Mouse (Mus musculus) stomach, embryonic 14.5 days (tissue): Measurements from ENCODE around the gene Camk2g. TPM values are rescaled to one million over a fixed set of nuclear protein-coding genes. Genes with fewer than 3 reads are reported as not detected.

Experiments
- ATAC-seq: fragments of 200-750 bp; cut with Nextera tagmentation; 2 replicates; pipeline ENCODE4 v1.8.0; 2017; ENCODE audit warnings: low read depth, moderate TSS enrichment; ENCODE audit not compliant: insufficient number of reproducible peaks, insufficient read depth, low FRiP score
- H3K27ac ChIP-seq: fragments of 300-500 bp; sonication (generic); 2 replicates; pipeline ENCODE4 v1.5.1; 2014; ENCODE audit warnings: mild to moderate bottlenecking, low read length, moderate library complexity, mixed read lengths
- H3K27me3 ChIP-seq: fragments of 300-500 bp; sonication (generic); 2 replicates; pipeline ENCODE4 v1.6.1; 2014; ENCODE audit warnings: low read length, control low read depth, mixed read lengths; ENCODE audit not compliant: control insufficient read depth, insufficient read depth
- H3K36me3 ChIP-seq: fragments of 300-500 bp; sonication (generic); 2 replicates; pipeline ENCODE4 v1.6.1; 2014; ENCODE audit warnings: mild to moderate bottlenecking, control low read depth, low read length, moderate library complexity, mixed read lengths; ENCODE audit not compliant: control insufficient read depth, insufficient read depth
- H3K4me1 ChIP-seq: fragments of 300-500 bp; sonication (generic); 2 replicates; pipeline ENCODE4 v1.6.1; 2014; ENCODE audit warnings: low read length, control low read depth, mixed read lengths; ENCODE audit not compliant: control insufficient read depth, insufficient read depth
- H3K4me2 ChIP-seq: fragments of 300-500 bp; sonication (generic); replicated peaks from 2 replicates; pipeline ENCODE4 v1.6.1; 2014; ENCODE audit warnings: low read depth, low read length, control low read depth
- H3K4me3 ChIP-seq: fragments of 300-500 bp; sonication (generic); 2 replicates; pipeline ENCODE4 v1.5.1; 2014; ENCODE audit warnings: low read depth, low read length, control low read depth
- H3K9ac ChIP-seq: fragments of 300-500 bp; sonication (generic); replicated peaks from 2 replicates; pipeline ENCODE4 v1.6.1; 2014; ENCODE audit warnings: low read depth, mild to moderate bottlenecking, control low read depth, low read length, moderate library complexity, mixed read lengths
- H3K9me3 ChIP-seq: fragments of 300-500 bp; sonication (generic); 2 replicates; pipeline ENCODE4 v1.6.1; 2016; ENCODE audit warnings: low read depth, low read length, control low read depth; ENCODE audit not compliant: control insufficient read depth
- WGBS: fragments of 180-500 bp; shearing (Covaris S2); extraction: QIAGEN DNeasy Blood & Tissue Kit; methylation state at CpG from one replicate; pipeline ENCODE4 v1.1.7; 2014; 5-methylcytosine and 5-hydroxymethylcytosine counted together
- polyA plus RNA-seq: library from polyadenylated mRNA; unstranded; fragments of >200 nt; fragmentation: Nextera tagmentation; extraction: Ambion mirVana; gene quantifications from 2 replicates; pipeline ENCODE4 v1.2.1, GENCODE M21; 2014

Gene Camk2g
- polyA plus RNA-seq, 1 experiment from 2014 or later = 53.6 TPM

GRCm38 (mm10) chr14:20724043-20724442, 69.8 kb downstream of the Camk2g start:
- Histone ChIP-seq H3K4me2 (no peak overlapping the region), H3K4me3 (no peak overlapping the region), H3K27me3 (no peaks in the 10 kb centered on the region), H3K9me3 (no peaks in the 10 kb centered on the region), H3K9ac (no peak overlapping the region), H3K36me3 (peaks cover 87% of the 10 kb centered on the region), H3K27ac (no peak overlapping the region), H3K4me1 (no peaks in the 10 kb centered on the region)
- 19% methylated on average over 5 of the region's 5 CpGs for WGBS
- ATAC-seq = no peak

DNA sequence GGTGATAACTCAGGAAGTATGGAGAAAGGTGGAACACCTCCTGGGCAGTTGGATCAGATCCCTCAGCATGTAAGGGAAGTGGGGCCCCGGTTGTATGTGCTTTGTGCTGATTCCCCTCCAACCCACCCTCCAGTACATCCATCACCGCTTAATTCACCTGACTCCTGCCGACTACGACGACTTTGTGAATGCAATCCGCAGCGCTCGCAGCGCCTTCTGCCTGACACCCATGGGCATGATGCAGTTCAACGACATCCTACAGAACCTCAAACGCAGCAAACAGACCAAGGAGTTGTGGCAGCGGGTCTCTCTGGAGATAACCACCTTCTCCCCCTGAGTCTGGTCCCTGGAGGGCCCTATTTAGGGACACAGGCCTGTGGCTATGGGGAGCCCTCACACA, 70.9 kb downstream of the Camk2g start:
- Histone ChIP-seq H3K9me3 (no peaks in the 10 kb centered on the region), H3K4me1 (no peaks in the 10 kb centered on the region), H3K4me3 (no peak overlapping the region), H3K4me2 (no peak overlapping the region), H3K27ac (no peak overlapping the region), H3K36me3 (peaks cover 86% of the 10 kb centered on the region), H3K9ac (no peak overlapping the region), H3K27me3 (no peaks in the 10 kb centered on the region)
- WGBS = 86% methylated on average over 12 of the region's 12 CpGs
- ATAC-seq = no peak

- 0 out of 2 replicates have a peak, but pooled peaks have one; percentile 20 for ATAC-seq
- H3K36me3 ChIP-seq = peaks cover 89% of the 10 kb centered on the region
- H3K27ac ChIP-seq = no peak overlapping the region
- no peaks in the 10 kb centered on the region for H3K4me1 ChIP-seq
- no peaks in the 10 kb centered on the region for H3K9me3 ChIP-seq
- no peak overlapping the region for H3K4me3 ChIP-seq
- H3K4me2 ChIP-seq = no peak overlapping the region
- no peaks in the 10 kb centered on the region for H3K27me3 ChIP-seq
- WGBS = 86% methylated on average over 4 of the region's 4 CpGs
- no peak overlapping the region for H3K9ac ChIP-seq
Observed at GRCm38 (mm10) chr14:20721371-20721770, 72.5 kb downstream of the Camk2g start.

- no peaks in the 10 kb centered on the region for H3K9me3 ChIP-seq
- H3K9ac ChIP-seq = no peak overlapping the region
- 93% methylated on average over 12 of the region's 12 CpGs for WGBS
- no peaks in the 10 kb centered on the region for H3K4me1 ChIP-seq
- H3K4me2 ChIP-seq = no peak overlapping the region
- ATAC-seq = no peak
- no peak overlapping the region for H3K4me3 ChIP-seq
- no peak overlapping the region for H3K27ac ChIP-seq
- H3K36me3 ChIP-seq = peaks cover 90% of the 10 kb centered on the region
- no peaks in the 10 kb centered on the region for H3K27me3 ChIP-seq
Observed at GRCm38 (mm10) chr14:20719767-20720166, 74.1 kb downstream of the Camk2g start.

- H3K36me3 ChIP-seq = peaks cover 92% of the 10 kb centered on the region
- no peak for ATAC-seq
- 88% methylated on average over 10 of the region's 10 CpGs for WGBS
- no peak overlapping the region for H3K9ac ChIP-seq
- H3K4me1 ChIP-seq = no peaks in the 10 kb centered on the region
- no peak overlapping the region for H3K4me3 ChIP-seq
- H3K27me3 ChIP-seq = no peaks in the 10 kb centered on the region
- H3K4me2 ChIP-seq = no peak overlapping the region
- no peaks in the 10 kb centered on the region for H3K9me3 ChIP-seq
- H3K27ac ChIP-seq = no peak overlapping the region
Observed at GRCm38 (mm10) chr14:20718443-20718842, 75.4 kb downstream of the Camk2g start.

DNA sequence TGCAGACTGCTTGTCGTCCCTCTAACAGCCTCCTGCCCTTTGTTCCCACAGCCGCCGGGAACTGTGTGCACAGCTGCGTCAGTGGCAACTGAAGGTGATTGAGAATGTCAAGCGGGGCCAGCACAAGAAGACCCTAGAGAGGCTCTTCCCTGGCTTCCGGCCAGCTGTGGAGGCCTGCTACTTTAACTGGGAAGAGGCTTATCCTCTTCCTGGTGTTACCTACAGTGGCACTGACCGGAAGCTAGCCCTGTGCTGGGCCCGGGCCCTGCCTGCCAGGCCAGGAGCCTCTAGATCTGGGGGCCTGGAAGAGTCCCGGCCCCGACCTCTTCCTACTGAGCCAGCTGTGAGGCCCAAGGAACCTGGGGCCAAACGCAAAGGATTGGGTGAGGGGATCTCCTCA, 80.1 kb downstream of the Camk2g start:
- Histone ChIP-seq H3K27ac (no peak overlapping the region), H3K9ac (no peak overlapping the region)

GRCm38 (mm10) chr14:20708239-20708638, 85.6 kb downstream of the Camk2g start:
- peak overlapping the region; percentile 92 for H3K9ac ChIP-seq
- H3K4me3 ChIP-seq = peak overlapping the region; percentile 98
- H3K4me1 ChIP-seq = peaks cover 17% of the 10 kb centered on the region
- H3K36me3 ChIP-seq = peaks cover 36% of the 10 kb centered on the region
- no peak for ATAC-seq
- 4% methylated on average over 10 of the region's 10 CpGs for WGBS
- no peaks in the 10 kb centered on the region for H3K27me3 ChIP-seq
- H3K9me3 ChIP-seq = no peaks in the 10 kb centered on the region
- peak overlapping the region; percentile 59 for H3K4me2 ChIP-seq
- no peak overlapping the region for H3K27ac ChIP-seq

More for the DNA sequence above, 80.1 kb downstream of the Camk2g start:
- H3K4me1 ChIP-seq = peaks cover 8% of the 10 kb centered on the region
- no peaks in the 10 kb centered on the region for H3K9me3 ChIP-seq
- no peak overlapping the region for H3K4me3 ChIP-seq
- 67% methylated on average over 11 of the region's 11 CpGs for WGBS
- peaks cover 79% of the 10 kb centered on the region for H3K36me3 ChIP-seq
- H3K4me2 ChIP-seq = no peak overlapping the region
- H3K27me3 ChIP-seq = no peaks in the 10 kb centered on the region
- ATAC-seq = 0 out of 2 replicates have a peak, but pooled peaks have one; percentile 56

DNA sequence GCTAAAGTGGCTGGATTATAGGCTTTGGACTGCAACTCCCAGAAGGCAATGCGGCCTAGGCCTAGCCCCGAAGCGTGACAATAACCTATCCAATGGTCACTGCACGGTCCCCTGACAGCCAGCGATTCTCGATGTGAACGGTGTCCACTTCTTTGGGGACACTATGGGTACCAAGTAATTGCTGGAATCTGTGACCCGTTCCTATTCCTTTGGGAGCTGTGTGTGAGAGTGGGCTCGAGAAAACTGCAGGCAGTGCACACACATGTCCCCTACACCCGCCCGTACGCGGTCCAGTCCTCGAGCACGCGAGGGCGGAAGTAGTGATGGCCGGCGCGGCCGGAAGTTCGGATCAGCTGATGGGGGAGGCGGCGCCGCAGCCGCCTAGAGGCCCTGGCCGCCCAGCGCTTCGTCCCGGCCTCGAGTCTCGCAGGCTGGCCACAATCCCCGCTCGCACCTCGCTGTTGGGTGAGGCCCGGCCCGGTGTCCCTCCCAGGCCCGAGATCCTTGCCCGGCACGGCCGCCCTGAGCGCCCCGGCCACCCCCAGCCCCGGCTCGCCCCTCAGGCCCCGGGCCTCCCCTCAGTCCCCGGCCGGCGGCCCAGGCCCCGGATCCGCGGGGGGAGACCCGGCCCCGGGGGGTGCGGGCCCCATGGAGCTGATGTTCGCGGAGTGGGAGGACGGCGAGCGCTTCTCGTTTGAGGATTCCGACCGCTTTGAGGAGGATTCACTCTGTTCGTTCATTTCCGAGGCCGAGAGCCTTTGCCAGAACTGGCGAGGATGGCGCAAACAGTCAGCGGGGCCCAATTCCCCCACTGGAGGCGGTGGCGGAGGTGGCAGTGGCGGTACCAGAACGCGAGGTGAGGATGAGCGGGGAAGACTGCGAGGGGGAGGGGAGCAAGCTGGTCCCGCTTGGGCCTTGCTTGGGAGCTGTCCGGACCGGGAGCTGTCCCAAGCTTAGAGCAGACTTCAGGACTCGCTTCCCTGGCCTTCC, 86.4 kb downstream of the Camk2g start, which contains the start of gene Zswim8:
Gene Zswim8, plus strand, starts transcription at position 352 of the 990 bp plus-strand sequence.
- peak; percentile 91 for ATAC-seq
- under 1% methylated on average over 74 of the region's 80 CpGs for WGBS
- no peaks in the 10 kb centered on the region for H3K9me3 ChIP-seq
- H3K4me3 ChIP-seq = peak within 1 kb of the TSS; percentile 98
- H3K36me3 ChIP-seq = peaks cover 30% of the 10 kb centered on the region
- no peaks in the 10 kb centered on the region for H3K27me3 ChIP-seq
- H3K9ac ChIP-seq = peak within 1 kb of the TSS; percentile 92
- H3K4me1 ChIP-seq = peaks cover 17% of the 10 kb centered on the region
- H3K4me2 ChIP-seq = peak within 1 kb of the TSS; percentile 59
- H3K27ac ChIP-seq = peak within 1 kb of the TSS; percentile 87
